Mouse (Mus musculus) bone marrow macrophage, adult 2 months (primary cell): ENCODE measurements around the gene Sfxn2.

Experiments
- CTCF ChIP-seq: IDR thresholded peaks from 2 replicates; pipeline ENCODE4 v1.5.1; 2012; ENCODE audit warnings: low read depth, mild to moderate bottlenecking, low read length, moderate library complexity
- POLR2A ChIP-seq: IDR thresholded peaks from 2 replicates; pipeline ENCODE4 v1.6.1; 2012; ENCODE audit warnings: mild to moderate bottlenecking, low read depth, low read length, borderline replicate concordance

- TF ChIP-seq CTCF (no peak), POLR2A (no peak)
Observed at GRCm38 (mm10) chr19:46646041-46646481, 72.9 kb downstream of the Sfxn2 start.
